Mouse (Mus musculus): ENCODE results near the gene Lyg2.
A peak's percentile ranks its signal among the peaks of the same experiment; 100 is the strongest.

Lyg2 gene

DNA sequence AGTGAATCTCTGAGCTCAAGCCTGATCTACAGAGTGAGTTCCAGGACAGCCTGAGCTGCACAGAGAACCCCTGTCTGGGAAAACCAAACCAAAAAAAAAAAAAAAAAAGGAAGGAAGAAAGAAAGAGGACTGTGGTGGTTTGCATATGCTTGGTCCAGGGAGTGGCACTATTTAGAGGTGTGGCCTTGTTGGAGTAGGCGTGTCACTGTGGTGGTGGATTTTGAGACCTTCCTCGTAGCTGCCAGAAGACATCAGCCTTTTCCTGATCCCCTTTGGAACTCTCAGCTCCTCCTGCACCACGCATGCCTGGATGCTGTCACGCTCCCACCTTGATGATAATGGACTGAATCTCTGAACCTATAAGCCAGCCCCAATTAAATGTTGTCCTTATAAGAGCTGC, 32.9 kb downstream of the Lyg2 start:
- DNase-seq (ENCODE audit: low spot score) = no peak

DNA sequence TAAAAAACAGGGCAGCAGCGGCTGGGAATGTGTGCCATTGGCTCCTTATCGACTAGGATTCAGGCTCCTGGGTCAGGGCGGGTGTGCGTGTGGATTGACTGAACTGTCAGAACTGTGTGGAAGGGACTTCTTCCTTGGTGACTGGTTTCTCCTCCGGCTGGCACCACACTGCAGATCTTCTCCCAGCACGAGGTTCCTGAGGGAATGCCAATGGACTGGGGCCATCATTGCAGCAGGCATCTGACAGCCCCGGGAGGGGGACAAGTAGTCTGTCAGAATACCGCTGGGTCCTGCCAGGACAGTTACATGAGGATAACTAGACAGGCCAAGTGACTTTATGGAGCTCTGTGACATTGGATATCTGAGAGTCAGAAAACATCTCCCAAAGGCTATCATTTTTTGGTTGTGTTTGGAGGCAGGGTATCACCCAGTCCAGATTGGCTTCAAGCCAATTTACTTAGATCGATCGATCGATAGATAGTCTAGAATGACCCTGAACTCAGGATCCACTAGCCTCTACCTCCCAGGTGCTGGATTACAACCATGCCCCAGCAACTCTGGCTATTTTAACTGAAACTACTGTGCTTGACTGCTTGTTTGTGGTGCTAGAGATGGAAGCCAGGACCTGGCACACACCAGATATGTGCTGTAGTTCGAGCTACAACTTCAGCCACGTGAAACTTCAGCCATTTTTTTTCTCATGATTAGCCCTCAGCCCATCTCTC, 38.4 kb downstream of the Lyg2 start:
- no peak for DNase-seq (ENCODE audit: low spot score)

DNA sequence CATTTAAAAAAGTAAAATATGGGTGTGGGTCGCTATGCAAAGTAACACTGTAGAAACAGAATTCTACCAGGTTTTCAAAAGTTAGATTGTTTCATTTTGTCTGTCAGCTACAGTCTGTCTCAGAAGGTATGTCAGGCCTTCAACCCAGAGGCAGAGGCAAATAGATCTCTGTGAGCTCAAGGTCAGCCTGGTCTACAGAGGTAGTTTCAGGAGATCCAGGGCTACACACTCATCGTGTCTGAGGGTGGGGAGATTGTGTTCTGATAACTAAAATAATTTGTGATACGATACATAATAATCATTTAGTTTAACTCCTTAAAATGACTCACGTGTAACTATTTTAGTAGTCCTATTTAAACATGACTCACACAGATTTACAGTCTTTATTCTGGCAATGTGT, 43.1 kb downstream of the Lyg2 start:
- DNase-seq (ENCODE audit: low spot score) = no peak

DNA sequence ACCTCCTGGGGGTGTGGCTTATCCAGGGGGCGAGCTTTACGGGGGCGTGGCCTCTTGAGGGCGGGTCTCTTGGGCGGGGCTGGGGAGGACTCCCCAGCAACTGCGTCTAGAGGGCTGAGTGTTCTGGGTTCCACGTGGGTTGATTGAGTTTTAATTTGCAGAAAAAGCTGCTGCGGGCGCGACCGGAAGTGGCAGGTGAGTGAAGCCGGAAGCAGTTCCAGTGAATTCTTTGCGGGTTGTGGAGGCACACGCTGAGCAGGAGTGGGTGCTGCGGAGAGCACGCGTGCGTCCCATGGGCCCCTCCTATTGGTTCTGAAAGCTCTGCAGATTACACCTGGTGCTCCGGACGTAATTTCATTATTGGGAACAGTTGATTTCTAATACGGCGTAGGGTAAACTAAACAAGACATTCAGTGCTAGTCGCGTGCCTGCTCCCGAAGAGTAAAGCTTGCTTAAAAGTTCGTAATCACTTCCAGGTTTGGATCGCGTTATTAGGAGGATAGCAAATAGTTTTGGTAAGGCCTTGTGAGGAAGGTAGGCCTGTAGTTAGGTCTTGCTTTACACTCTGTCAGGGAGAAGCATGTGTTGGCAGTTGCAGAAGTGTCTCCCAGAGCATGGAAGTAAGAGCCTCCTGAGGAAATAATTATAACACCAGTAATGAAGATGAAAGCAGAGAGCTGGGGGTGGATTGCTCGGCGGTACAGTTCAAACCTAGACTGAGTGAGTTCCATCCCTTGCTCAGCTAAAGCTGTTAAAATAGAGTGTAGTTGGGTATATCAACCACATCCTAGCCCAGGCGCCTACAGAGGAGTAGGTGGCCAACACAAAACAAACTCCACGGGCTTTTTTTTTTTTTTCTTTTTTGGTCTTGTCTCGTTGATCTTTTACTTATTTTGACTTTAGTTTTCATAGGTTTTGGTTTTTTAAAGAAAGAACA, 43.9 kb downstream of the Lyg2 start:
- DNase-seq (ENCODE audit: low spot score) = peak; percentile 80

DNA sequence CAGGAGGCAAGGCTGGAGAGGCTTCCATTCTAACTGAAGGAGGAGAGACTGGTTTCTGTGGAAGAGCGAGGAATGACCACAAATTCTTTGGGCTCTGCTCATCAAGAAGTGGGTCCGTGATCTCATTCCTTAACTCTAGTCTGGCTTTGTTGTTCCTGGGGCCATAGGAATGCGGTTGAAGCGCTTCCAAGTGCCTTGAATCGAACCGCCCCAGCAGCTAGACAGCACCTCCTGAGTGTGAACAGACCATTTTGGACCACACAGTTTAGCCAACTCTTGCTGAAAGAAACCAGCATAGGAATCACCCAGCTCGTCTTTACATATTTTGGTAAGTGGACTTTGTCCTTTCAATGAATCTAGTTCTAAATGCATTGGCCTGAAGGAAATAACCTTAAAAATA, 44.6 kb downstream of the Lyg2 start, which contains the start of gene Lipt1:
Lipt1 (plus strand) TSS at position 35 of the 400 bp plus-strand sequence.
- no peak for DNase-seq (ENCODE audit: low spot score)

DNA sequence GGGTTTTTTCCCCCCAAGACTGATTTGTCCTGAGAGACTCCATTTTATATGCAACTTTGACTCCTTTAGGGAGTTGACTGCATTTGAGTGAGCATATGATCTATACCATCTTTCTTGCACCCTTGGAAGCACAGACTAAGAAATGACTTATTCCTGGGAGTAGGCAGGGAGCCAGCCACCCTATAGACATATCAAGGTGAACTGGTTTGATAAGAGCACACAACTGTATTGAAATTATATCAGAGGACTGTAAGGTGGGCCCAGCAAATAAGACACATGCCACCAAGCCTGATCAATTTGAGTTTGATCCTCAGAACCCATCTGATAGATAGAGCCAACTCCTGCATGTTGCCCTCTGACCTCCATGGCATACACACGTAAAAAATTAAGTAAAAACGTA, 46.9 kb downstream of the Lyg2 start:
- DNase-seq (ENCODE audit: low spot score) = no peak

DNA sequence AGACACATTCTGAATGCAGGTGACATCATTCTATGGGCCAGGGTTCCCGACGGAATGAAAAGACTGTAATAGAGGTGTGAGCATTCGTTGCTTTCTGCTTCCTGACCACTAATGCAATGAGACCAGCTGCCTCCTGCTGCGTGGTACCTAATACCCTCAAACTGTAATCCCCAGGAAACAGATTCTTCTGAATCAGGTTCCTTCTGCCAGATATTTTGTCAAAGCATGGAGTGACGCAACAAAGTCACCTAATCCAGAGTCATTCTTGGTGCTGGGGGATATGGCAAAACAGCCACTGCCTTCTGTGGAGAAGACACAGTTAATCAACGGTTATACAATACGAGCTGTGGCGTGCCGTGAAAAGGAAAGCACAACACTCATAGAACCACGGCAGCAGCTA, 47.7 kb downstream of the Lyg2 start:
- no peak for DNase-seq (ENCODE audit: low spot score)

DNA sequence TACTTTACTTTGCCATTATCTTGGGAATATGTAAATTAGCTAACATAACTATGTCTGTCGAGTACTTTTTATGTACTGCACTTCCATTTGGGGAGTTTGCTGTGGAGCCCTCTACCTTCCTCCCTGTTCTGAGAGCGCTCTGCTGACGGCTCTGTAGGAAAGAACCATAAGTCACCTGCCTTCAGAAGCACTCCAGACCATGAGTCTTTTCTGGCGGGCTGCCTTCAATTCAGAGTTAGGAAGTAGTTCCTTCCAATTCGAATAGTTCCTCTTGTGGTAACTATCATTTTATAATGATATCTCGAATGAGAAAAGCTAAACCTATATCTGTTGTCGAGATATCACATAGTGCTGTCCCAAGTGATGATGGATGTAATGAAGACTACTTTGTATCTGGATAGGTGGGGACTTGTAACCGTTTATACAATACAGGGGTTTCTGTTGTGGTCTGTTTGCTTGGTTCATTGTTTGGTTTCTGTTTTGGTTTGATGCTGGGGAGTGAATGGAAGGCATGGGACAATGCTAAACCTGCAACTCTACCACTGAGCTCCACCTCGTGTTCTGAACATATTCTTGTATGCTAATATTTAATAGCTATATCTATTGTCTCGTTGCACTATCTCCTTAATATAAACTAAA, 48.5 kb downstream of the Lyg2 start:
- no peak for DNase-seq (ENCODE audit: low spot score)

DNA sequence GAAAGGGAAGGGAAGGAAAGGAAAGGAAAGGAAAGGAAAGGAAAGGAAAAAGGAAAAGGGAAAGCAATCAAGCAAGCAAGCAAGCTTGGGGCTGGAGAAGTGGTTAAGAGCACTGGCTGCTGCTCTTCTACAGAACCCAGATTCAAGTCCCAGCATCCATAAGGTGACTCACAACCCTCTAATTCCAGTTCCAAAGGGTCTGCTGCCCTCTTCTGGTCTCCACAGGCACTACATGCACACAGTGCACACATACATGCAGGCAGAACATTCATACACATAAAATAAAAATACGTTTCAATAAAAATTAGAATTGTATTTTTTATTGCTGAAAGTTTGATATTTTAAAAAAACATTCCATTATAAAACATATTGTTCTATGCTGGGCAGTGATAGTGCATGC, 49.2 kb downstream of the Lyg2 start:
- DNase-seq (ENCODE audit: low spot score) = peak; percentile 74

DNA sequence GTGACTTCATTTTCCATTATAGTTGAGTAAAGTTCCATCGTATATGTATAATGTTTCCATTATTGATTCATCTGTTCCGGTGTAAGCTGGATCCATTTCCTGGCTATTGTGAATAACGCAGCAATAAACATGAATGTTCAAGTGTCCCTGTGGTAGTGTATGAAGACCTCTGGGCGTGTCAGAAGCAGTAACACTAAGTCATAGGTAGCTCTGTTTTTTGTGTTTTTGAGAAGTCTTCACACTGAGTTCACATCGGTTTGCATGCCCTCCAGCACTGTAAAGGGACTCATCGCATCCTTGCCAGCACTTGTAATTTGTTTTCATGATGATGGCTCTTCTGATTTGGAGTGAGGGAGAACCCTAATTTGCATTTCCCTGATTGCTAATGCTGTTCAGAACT, 50.0 kb downstream of the Lyg2 start, which contains the start of gene Tsga10:
Tsga10 (minus strand) TSS at position 144 of the 400 bp plus-strand sequence.
- no peak for DNase-seq (ENCODE audit: low spot score)

DNA sequence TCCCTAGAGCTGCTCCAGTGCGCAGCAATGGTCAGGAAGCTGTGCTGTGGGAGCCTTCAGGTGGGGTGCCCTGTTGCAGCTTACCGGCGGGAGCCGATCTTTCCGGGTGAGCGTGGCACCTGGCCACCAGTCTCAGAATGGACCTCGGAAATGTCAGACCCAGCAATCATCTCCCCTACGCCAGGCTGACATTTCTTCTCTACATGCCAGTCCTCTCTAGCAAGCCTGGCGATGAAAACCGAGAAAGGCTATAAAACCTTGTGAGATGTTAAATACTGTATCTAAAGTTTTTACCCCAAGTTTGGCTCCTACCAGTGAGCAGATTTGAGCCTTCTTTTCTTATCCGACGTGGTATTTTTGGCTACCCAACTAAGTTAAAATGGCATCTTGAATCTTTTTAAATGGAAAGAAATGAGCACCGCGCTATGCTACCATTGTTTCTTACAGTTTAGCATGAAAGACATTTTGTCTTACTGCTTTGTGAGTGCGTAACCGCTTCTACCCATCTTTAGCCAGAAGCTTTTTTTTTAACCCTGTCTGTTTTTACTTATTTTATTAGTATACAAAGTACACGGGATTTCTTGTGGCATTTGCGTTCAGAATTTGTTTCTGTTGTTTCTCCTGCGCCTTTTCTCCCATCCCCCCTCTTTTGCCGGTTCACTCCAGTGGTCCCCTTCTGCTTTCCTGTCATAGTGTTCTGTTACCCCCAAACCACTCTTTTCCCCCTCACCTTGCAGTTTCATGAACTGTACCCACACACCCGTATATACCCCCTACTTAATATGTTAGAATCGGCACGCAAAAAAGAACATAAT, 50.7 kb downstream of the Lyg2 start:
- DNase-seq (ENCODE audit: low spot score) = no peak

DNA sequence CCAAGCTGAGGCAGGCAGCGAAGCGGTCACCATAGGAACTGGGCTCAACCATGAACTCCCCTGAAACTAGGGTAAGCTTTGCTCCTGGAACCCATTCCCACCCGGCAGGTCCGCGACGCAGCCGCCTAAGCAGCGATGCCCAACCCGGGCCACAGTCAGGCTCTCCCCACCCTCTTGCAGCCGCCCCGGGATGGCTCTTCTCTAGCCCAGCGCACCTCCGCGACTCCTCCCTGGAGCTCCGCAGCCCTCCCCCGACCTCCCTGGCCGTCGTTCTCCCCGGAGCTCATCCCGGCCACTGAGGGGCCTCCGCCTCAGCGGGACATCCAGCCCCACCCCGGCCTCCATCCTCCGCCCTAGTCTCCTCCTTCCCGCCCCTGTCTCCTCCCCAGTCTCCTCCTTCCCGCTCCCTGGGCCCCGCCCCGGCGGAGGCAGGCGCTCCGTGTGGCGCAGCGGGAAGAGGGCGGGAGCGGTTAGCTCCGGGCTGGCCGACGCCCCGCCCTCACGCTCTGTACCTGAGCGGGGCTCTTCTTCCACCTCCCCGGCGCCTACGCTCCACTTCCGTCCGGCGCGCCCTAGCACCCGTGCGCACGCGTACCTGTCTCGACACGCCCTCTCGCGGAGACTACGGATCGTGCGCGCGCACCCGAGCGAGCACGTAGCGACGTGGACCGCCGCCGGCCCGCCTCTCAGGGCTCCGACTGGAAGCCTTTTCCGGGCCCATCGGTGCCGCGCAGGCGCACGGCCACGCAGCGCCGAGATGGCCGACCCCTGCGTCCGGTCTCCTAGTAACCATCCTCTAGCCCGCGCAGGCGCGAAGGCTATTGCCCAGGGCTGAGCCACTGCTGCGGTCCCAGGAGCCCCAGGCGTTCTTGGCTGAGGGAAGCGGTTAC, 51.5 kb downstream of the Lyg2 start:
- peak; percentile 97 for DNase-seq (ENCODE audit: low spot score)

Measured in c-Kit-positive CD71-positive TER-119-positive erythroid progenitor cells, embryonic 14.5 days (primary cell).